Comparison of ENCODE assay signal across 27 mouse cellular contexts in genomic region chrX:107415999-107416398, GRCm38 (mm10).
"Had no signal": no experiment of that assay in that cellular context is flagged by ENCODE, and none has a peak within 500 bp of the region (broad histone marks: within the 10 kb centered on the region; RNA-seq: fewer than 3 reads in every experiment).

No protein-coding gene starts in this region.

- H3K9me3 ChIP-seq: heart, embryonic 10.5 days; heart, embryonic 12.5 days; hindbrain, embryonic 10.5 days; hindbrain, embryonic 12.5 days; intestine, embryonic 15.5 days; kidney, embryonic 15.5 days; limb, embryonic 13.5 days; limb, embryonic 15.5 days had no signal

- H3K4me1 ChIP-seq: heart, embryonic 10.5 days; heart, embryonic 12.5 days; hindbrain, embryonic 10.5 days; hindbrain, embryonic 12.5 days; intestine, embryonic 15.5 days; kidney, embryonic 15.5 days; limb, embryonic 13.5 days; limb, embryonic 15.5 days had no signal

- H3K9ac ChIP-seq: forebrain, postnatal 0 days; heart, embryonic 12.5 days; hindbrain, embryonic 12.5 days; hindbrain, embryonic 14.5 days; intestine, embryonic 15.5 days; kidney, embryonic 15.5 days; limb, embryonic 13.5 days; limb, embryonic 15.5 days had no signal

- H3K27ac ChIP-seq: gastrocnemius, adult 2 months; heart, embryonic 10.5 days; hindbrain, embryonic 10.5 days; hindbrain, embryonic 12.5 days; hindbrain, embryonic 14.5 days; intestine, embryonic 15.5 days; kidney, embryonic 15.5 days; layer of hippocampus, adult 2 months; limb, embryonic 13.5 days; limb, embryonic 15.5 days had no signal

- DNase-seq: forebrain, postnatal 0 days; gastrocnemius, adult 2 months; gastrocnemius, postnatal 10 days; gastrocnemius, postnatal 25 days; heart, adult 18-20 months; heart, postnatal 10 days; heart, postnatal 4 days; kidney, adult 18-20 months; kidney, adult 8-10 months; kidney, postnatal 10 days; kidney, postnatal 25 days; kidney, postnatal 4 days; layer of hippocampus, postnatal 36 days; left cerebral cortex, postnatal 4 days had no signal

- H3K4me2 ChIP-seq: heart, embryonic 12.5 days; hindbrain, embryonic 12.5 days; hindbrain, embryonic 14.5 days; intestine, embryonic 15.5 days; kidney, embryonic 15.5 days; limb, embryonic 13.5 days; limb, embryonic 15.5 days had no signal

- H3K27me3 ChIP-seq: heart, embryonic 12.5 days; intestine, embryonic 15.5 days; limb, embryonic 13.5 days; limb, embryonic 15.5 days had no signal

- ATAC-seq: forebrain, postnatal 0 days; hindbrain, embryonic 16.5 days; inflammation-experienced regulatory T-cells, adult 6 months; intestine, embryonic 15.5 days; intestine, postnatal 0 days had no signal

- H3K4me3 ChIP-seq: gastrocnemius, adult 2 months; heart, embryonic 10.5 days; heart, embryonic 12.5 days; hindbrain, embryonic 10.5 days; hindbrain, embryonic 12.5 days; intestine, embryonic 15.5 days; kidney, embryonic 15.5 days; layer of hippocampus, adult 2 months; limb, embryonic 13.5 days; limb, embryonic 15.5 days had no signal

- H3K36me3 ChIP-seq: heart, embryonic 10.5 days; heart, embryonic 12.5 days; hindbrain, embryonic 10.5 days; hindbrain, embryonic 12.5 days; intestine, embryonic 15.5 days; kidney, embryonic 15.5 days; limb, embryonic 13.5 days; limb, embryonic 15.5 days had no signal
